ENCODE assay signal across 8 mouse cellular contexts in the genomic region with DNA sequence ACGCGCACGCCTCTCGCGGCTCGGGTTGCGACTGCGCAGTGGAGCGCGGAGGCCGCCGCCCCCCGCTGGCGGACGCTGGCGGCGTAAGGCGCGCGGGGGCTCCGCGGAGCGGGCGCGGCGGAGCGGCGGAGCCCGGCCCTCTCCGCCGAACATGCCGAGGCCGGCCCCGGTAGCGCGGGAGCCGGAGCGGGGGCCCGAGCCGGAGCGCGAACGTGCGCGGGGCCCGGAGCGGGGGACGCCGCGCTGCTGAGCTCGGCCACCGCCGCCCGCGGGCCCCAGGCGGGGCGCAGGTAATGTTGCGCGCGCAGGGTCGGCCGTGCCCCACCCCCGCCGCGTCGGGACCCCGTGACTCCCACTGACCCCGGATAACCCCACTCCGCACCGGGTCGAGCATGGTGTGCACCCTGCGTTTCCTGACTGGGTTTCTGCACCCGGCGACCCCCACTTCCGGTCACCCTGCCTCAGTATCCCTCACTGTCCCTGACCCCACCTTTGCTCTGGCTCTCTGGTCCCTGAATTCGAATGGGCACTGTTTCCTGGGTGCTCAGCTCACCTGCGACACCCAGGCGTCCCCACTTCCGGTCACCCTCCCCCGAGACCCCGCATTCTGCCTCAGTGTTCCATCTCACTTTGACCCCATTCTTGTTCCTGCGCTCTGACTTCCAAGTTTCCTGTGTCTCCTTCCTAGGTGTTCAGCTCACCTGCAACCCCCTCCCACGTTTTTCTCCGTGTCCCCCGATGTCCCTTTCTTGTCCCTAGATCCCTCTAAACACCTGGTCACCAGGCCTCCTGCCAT. TPM values are rescaled to one million over a fixed set of nuclear protein-coding genes. Genes with fewer than 3 reads are reported as not detected.
DNase-seq lines count a peak whose midpoint lies in the region; ATAC-seq lines count a peak whose summit lies in the region.

A gene (plus strand): TSS at position 178 of the 796 bp plus-strand sequence.

- peaks cover 45% of the 10 kb centered on the region for H3K4me1 ChIP-seq in intestine, embryonic 16.5 days (ENCODE audit: control insufficient read depth, insufficient read depth, low read length)
- H3K4me1 ChIP-seq in limb, embryonic 11.5 days (ENCODE audit: control insufficient read depth, insufficient read depth, low read length) = peaks cover 24% of the 10 kb centered on the region
- H3K4me1 ChIP-seq in midbrain, embryonic 13.5 days (replicated peaks) = peaks cover 43% of the 10 kb centered on the region

- under 1% methylated on average over 79 of the region's 85 CpGs for WGBS in intestine, embryonic 16.5 days
- under 1% methylated on average over 85 of the region's 85 CpGs for WGBS in limb, embryonic 11.5 days
- under 1% methylated on average over 83 of the region's 85 CpGs for WGBS in midbrain, embryonic 13.5 days

- H3K4me3 ChIP-seq in intestine, embryonic 16.5 days (ENCODE audit: low read length) = peak within 1 kb of the TSS; percentile 86
- peak within 1 kb of the TSS; percentile 87 for H3K4me3 ChIP-seq in limb, embryonic 11.5 days (ENCODE audit: low read depth, low read length)
- H3K4me3 ChIP-seq in midbrain, embryonic 13.5 days (replicated peaks) = peak within 1 kb of the TSS; percentile 83

- no peaks in the 10 kb centered on the region for H3K9me3 ChIP-seq in intestine, embryonic 16.5 days (ENCODE audit: control insufficient read depth, low read length)
- H3K9me3 ChIP-seq in limb, embryonic 11.5 days (ENCODE audit: control insufficient read depth, low read length) = no peaks in the 10 kb centered on the region
- H3K9me3 ChIP-seq in midbrain, embryonic 13.5 days = no peaks in the 10 kb centered on the region

- peak within 1 kb of the TSS; percentile 97 for H3K27ac ChIP-seq in intestine, embryonic 16.5 days (ENCODE audit: low read length)
- H3K27ac ChIP-seq in limb, embryonic 11.5 days (replicated peaks; ENCODE audit: low read depth, low read length) = peak within 1 kb of the TSS; percentile 87
- H3K27ac ChIP-seq in midbrain, embryonic 13.5 days = peak within 1 kb of the TSS; percentile 96

- H3K36me3 ChIP-seq in intestine, embryonic 16.5 days (ENCODE audit: control insufficient read depth, insufficient read depth, low read length) = no peaks in the 10 kb centered on the region
- H3K36me3 ChIP-seq in limb, embryonic 11.5 days (ENCODE audit: control insufficient read depth, insufficient read depth, low read length) = no peaks in the 10 kb centered on the region
- no peaks in the 10 kb centered on the region; the same call in 1 of the 2 replicates for H3K36me3 ChIP-seq in midbrain, embryonic 13.5 days

- peak within 1 kb of the TSS; percentile 92 for H3K9ac ChIP-seq in intestine, embryonic 16.5 days (ENCODE audit: low read depth, low read length)
- H3K9ac ChIP-seq in limb, embryonic 11.5 days (ENCODE audit: low read length) = peak within 1 kb of the TSS; percentile 80
- peak within 1 kb of the TSS; percentile 92 for H3K9ac ChIP-seq in midbrain, embryonic 13.5 days (replicated peaks)

- DNase-seq in right cerebral cortex, postnatal 10 days (ENCODE audit: low spot score in 2 of 2) = peak; percentile 80 to 83
- DNase-seq in right cerebral cortex, adult 2 months (ENCODE audit: low spot score in 2 of 2) = no peak
- DNase-seq in cerebellum, postnatal 14 days = peak; percentile 46 to 79
- DNase-seq in gastrocnemius, postnatal 4 days (ENCODE audit: low spot score in 2 of 2) = peak in 1 of 2 experiments; percentile 61
- DNase-seq in limb, embryonic 11.5 days (ENCODE audit: low spot score) = peak; percentile 63
- peak; percentile 80 for DNase-seq in testis, postnatal 14 days (ENCODE audit: low spot score)

- H3K4me2 ChIP-seq in intestine, embryonic 16.5 days (ENCODE audit: low read depth, low read length) = peak within 1 kb of the TSS; percentile 87
- H3K4me2 ChIP-seq in limb, embryonic 11.5 days (ENCODE audit: low read depth, severe bottlenecking) = peak within 1 kb of the TSS; percentile 69
- peak within 1 kb of the TSS; percentile 99 for H3K4me2 ChIP-seq in midbrain, embryonic 13.5 days (replicated peaks)

- no peaks in the 10 kb centered on the region for H3K27me3 ChIP-seq in intestine, embryonic 16.5 days (replicated peaks; ENCODE audit: control insufficient read depth, insufficient read depth, low read length)
- no peaks in the 10 kb centered on the region for H3K27me3 ChIP-seq in limb, embryonic 11.5 days (ENCODE audit: control insufficient read depth, insufficient read depth, low read length)
- H3K27me3 ChIP-seq in midbrain, embryonic 13.5 days = no peaks in the 10 kb centered on the region

- ATAC-seq in intestine, embryonic 16.5 days = peak; percentile 22
- 0 out of 2 replicates have a peak, but pooled peaks have one; percentile 10 for ATAC-seq in limb, embryonic 11.5 days (ENCODE audit: insufficient number of reproducible peaks, low FRiP score, low TSS enrichment, low read depth)
- ATAC-seq in midbrain, embryonic 13.5 days = peak; percentile 25

RNA-seq across cellular contexts. Expression of the gene that starts here (rescaled TPM):
- total RNA-seq in gastrocnemius, postnatal 4 days (2021) = 100 to 1,000 TPM; 167 to 169 TPM
- polyA plus RNA-seq in intestine, embryonic 16.5 days (2015; fragmentation: Nextera tagmentation; extraction: Ambion mirVana) = 15.1 and 22.2 TPM in 2 replicates
- polyA plus RNA-seq in limb, embryonic 11.5 days (2014; fragmentation: Nextera tagmentation; extraction: Ambion mirVana) = 126 and 152 TPM in 2 replicates
- polyA plus RNA-seq in midbrain, embryonic 13.5 days (2015; fragmentation: Nextera tagmentation; extraction: Ambion mirVana) = 73.8 and 115 TPM in 2 replicates

Comparison
In these comparisons a context has a peak if more than half of its experiments do, and no peak if none do; other contexts are left out.
1. DNase-seq: peak in right cerebral cortex, postnatal 10 days (2 of 2), cerebellum, postnatal 14 days (2 of 2), limb, embryonic 11.5 days (single experiment) and testis, postnatal 14 days (single experiment); none in right cerebral cortex, adult 2 months (0 of 2).
2. Peak in every context shown above with its lines, with median percentiles within 50 percentile points of each other: ATAC-seq, H3K27ac ChIP-seq, H3K4me2 ChIP-seq, H3K4me3 ChIP-seq and H3K9ac ChIP-seq.